Mouse (Mus musculus) olfactory bulb, adult 2 months (tissue): ENCODE data around the gene Hist1h2br. TPM values are rescaled to one million over a fixed set of nuclear protein-coding genes. Genes with fewer than 3 reads are reported as not detected.
"Not testable (repeated sequence)": the region's sequence is repeated elsewhere in the genome, so short reads cannot be mapped to it uniquely, and the experiment has no call there.

Experiments used
- H3K27ac ChIP-seq: fragments of 200-500 bp; 2 replicates; pipeline ENCODE4 v1.5.1; 2012; ENCODE audit warnings: low read depth, low read length; ENCODE audit not compliant: insufficient read depth
- H3K4me1 ChIP-seq: fragments of 200-500 bp; 2 replicates; pipeline ENCODE4 v1.6.1; 2012; ENCODE audit warnings: low read length; ENCODE audit not compliant: control insufficient read depth, insufficient read depth
- H3K4me3 ChIP-seq: fragments of 200-500 bp; 2 replicates; pipeline ENCODE4 v1.5.1; 2012; ENCODE audit warnings: mild to moderate bottlenecking, low read depth, low read length, moderate library complexity; ENCODE audit not compliant: insufficient read depth
- CTCF ChIP-seq: fragments of 200-500 bp; IDR thresholded peaks from 2 replicates; pipeline ENCODE4 v1.5.1; 2012; ENCODE audit warnings: low read depth, mild to moderate bottlenecking, low read length, moderate library complexity; ENCODE audit not compliant: insufficient read depth
- POLR2A ChIP-seq: fragments of 200-500 bp; IDR thresholded peaks from 2 replicates; pipeline ENCODE4 v1.6.1; 2012; ENCODE audit warnings: mild to moderate bottlenecking, low read depth, low read length, moderate library complexity; ENCODE audit not compliant: insufficient read depth
- WGBS: fragments of 180-500 bp; shearing (Covaris S2); methylation state at CpG from one replicate; pipeline ENCODE4 v1.1.7; 2018; 5-methylcytosine and 5-hydroxymethylcytosine counted together
- polyA plus RNA-seq: library from polyadenylated mRNA; stranded (reverse); fragments of >200 nt; gene quantifications from 2 replicates; pipeline ENCODE4 v1.2.4, GENCODE M21; 2012; ENCODE audit warnings: low replicate concordance; ENCODE audit not compliant: missing spikeins, insufficient read depth, insufficient read length

The Hist1h2br gene
- polyA plus RNA-seq, 1 experiment = not detected

GRCm38 (mm10) chr13:21852215-21852945 is 18.8 kb downstream of the Hist1h2br start:
- Histone ChIP-seq H3K4me1 (peaks cover 2% of the 10 kb centered on the region; the same call in 1 of the 2 replicates), H3K4me3 (no peak overlapping the region), H3K27ac (no peak overlapping the region)
- WGBS = 62% methylated on average over 3 of the region's 3 CpGs
- no peak for TF ChIP-seq CTCF
- TF ChIP-seq POLR2A = no peak

GRCm38 (mm10) chr13:21855146-21855545 is 21.6 kb downstream of the Hist1h2br start:
- WGBS = 4% methylated on average over 11 of the region's 11 CpGs
- Histone ChIP-seq H3K4me3 (peak overlapping the region; percentile 36; the same call in 1 of the 2 replicates), H3K27ac (no peak overlapping the region), H3K4me1 (peaks cover 2% of the 10 kb centered on the region; the same call in 1 of the 2 replicates)
- TF ChIP-seq POLR2A = no peak
- no peak for TF ChIP-seq CTCF

- Histone ChIP-seq H3K4me1 (peaks cover 2% of the 10 kb centered on the region; the same call in 1 of the 2 replicates), H3K4me3 (peak overlapping the region; percentile 61), H3K27ac (no peak overlapping the region)
- TF ChIP-seq CTCF (no peak), POLR2A (no peak)
- WGBS = 7% methylated on average over 15 of the region's 15 CpGs
Measured at GRCm38 (mm10) chr13:21855698-21856162, 22.2 kb downstream of the Hist1h2br start.

- Histone ChIP-seq H3K4me3 (no peak overlapping the region), H3K27ac (no peak overlapping the region), H3K4me1 (no peaks in the 10 kb centered on the region)
- TF ChIP-seq POLR2A (no peak), CTCF (no peak)
- WGBS = 22% methylated on average over 5 of the region's 5 CpGs
Measured at GRCm38 (mm10) chr13:21861608-21862007, 28.1 kb downstream of the Hist1h2br start.

GRCm38 (mm10) chr13:21865503-21865902 is 32.0 kb downstream of the Hist1h2br start:
- WGBS = 79% methylated on average over 3 of the region's 3 CpGs
- not testable (repeated sequence) for H3K4me1 ChIP-seq, H3K27ac ChIP-seq, H3K4me3 ChIP-seq

- TF ChIP-seq POLR2A (no peak), CTCF (no peak)
- Histone ChIP-seq H3K4me1 (no peaks in the 10 kb centered on the region), H3K27ac (no peak overlapping the region), H3K4me3 (no peak overlapping the region)
- 82% methylated on average over 6 of the region's 6 CpGs for WGBS
Measured at GRCm38 (mm10) chr13:21880735-21881134, 47.2 kb downstream of the Hist1h2br start.

- TF ChIP-seq CTCF (no peak), POLR2A (no peak)
Measured at GRCm38 (mm10) chr13:21881878-21882669, 48.5 kb downstream of the Hist1h2br start.

GRCm38 (mm10) chr13:21882760-21883405 is 49.3 kb downstream of the Hist1h2br start:
- 13% methylated on average over 13 of the region's 13 CpGs for WGBS
- Histone ChIP-seq H3K4me1 (no peaks in the 10 kb centered on the region), H3K27ac (no peak overlapping the region), H3K4me3 (no peak overlapping the region)
- no peak for TF ChIP-seq POLR2A

More at GRCm38 (mm10) chr13:21881878-21882669, 48.5 kb downstream of the Hist1h2br start:
- no peak overlapping the region for H3K27ac ChIP-seq
- H3K4me1 ChIP-seq = no peaks in the 10 kb centered on the region
- no peak overlapping the region for H3K4me3 ChIP-seq
- 13% methylated on average over 27 of the region's 27 CpGs for WGBS

- 60% methylated on average over 5 of the region's 5 CpGs for WGBS
- Histone ChIP-seq H3K4me1 (no peaks in the 10 kb centered on the region), H3K27ac (no peak overlapping the region), H3K4me3 (no peak overlapping the region)
- TF ChIP-seq POLR2A (no peak), CTCF (no peak)
Measured at GRCm38 (mm10) chr13:21883407-21883806, 49.9 kb downstream of the Hist1h2br start.
